Mouse (Mus musculus) right cerebral cortex, adult 18-20 months (tissue): ENCODE data around the gene Rbfox1.

Source experiments
- DNase-seq: peaks from one replicate; pipeline ENCODE4 v3.0.0; 2022; ENCODE audit warnings: mixed read lengths

Rbfox1 gene

GRCm38 (mm10) chr16:6964720-6965583 lies 1079.8 kb downstream of the Rbfox1 start:
- DNase-seq: no peak

GRCm38 (mm10) chr16:6969986-6970385 lies 1084.8 kb downstream of the Rbfox1 start:
- no peak for DNase-seq

GRCm38 (mm10) chr16:6976341-6976740 lies 1091.2 kb downstream of the Rbfox1 start:
- no peak for DNase-seq

- peak; percentile 38 for DNase-seq
Measured at GRCm38 (mm10) chr16:6983947-6984346, 1098.8 kb downstream of the Rbfox1 start.

GRCm38 (mm10) chr16:6986031-6986430 lies 1100.9 kb downstream of the Rbfox1 start:
- DNase-seq: no peak

- DNase-seq: no peak
Measured at GRCm38 (mm10) chr16:6986494-6986893, 1101.3 kb downstream of the Rbfox1 start.

GRCm38 (mm10) chr16:6992251-6992650 lies 1107.1 kb downstream of the Rbfox1 start:
- no peak for DNase-seq

GRCm38 (mm10) chr16:6993180-6993579 lies 1108.0 kb downstream of the Rbfox1 start:
- DNase-seq: no peak

GRCm38 (mm10) chr16:6997109-6997508 lies 1112.0 kb downstream of the Rbfox1 start:
- DNase-seq: no peak

- DNase-seq: no peak
Measured at GRCm38 (mm10) chr16:6997834-6998233, 1112.7 kb downstream of the Rbfox1 start.

GRCm38 (mm10) chr16:7004565-7004964 lies 1119.4 kb downstream of the Rbfox1 start:
- no peak for DNase-seq

- DNase-seq: peak; percentile 50
Measured at GRCm38 (mm10) chr16:7005478-7005877, 1120.3 kb downstream of the Rbfox1 start.

GRCm38 (mm10) chr16:7017310-7017709 lies 1132.2 kb downstream of the Rbfox1 start:
- DNase-seq: no peak

- no peak for DNase-seq
Measured at GRCm38 (mm10) chr16:7034231-7034630, 1149.1 kb downstream of the Rbfox1 start.

- no peak for DNase-seq
Measured at GRCm38 (mm10) chr16:7036566-7036965, 1151.4 kb downstream of the Rbfox1 start.

- no peak for DNase-seq
Measured at GRCm38 (mm10) chr16:7036988-7037387, 1151.8 kb downstream of the Rbfox1 start.

- no peak for DNase-seq
Measured at GRCm38 (mm10) chr16:7038639-7039260, 1153.6 kb downstream of the Rbfox1 start.

GRCm38 (mm10) chr16:7039404-7040367 lies 1154.5 kb downstream of the Rbfox1 start:
- DNase-seq: peak; percentile 68

- no peak for DNase-seq
Measured at GRCm38 (mm10) chr16:7040691-7041090, 1155.5 kb downstream of the Rbfox1 start.

GRCm38 (mm10) chr16:7047421-7047820 lies 1162.3 kb downstream of the Rbfox1 start:
- DNase-seq: no peak

- DNase-seq: peak; percentile 66
Measured at GRCm38 (mm10) chr16:7049162-7049971, 1164.2 kb downstream of the Rbfox1 start.

GRCm38 (mm10) chr16:7050945-7051344 lies 1165.8 kb downstream of the Rbfox1 start:
- DNase-seq: no peak
